Mouse (Mus musculus): ENCODE measurements around the gene Tbx2.
A peak's percentile ranks its signal among the peaks of the same experiment; 100 is the strongest.

Gene Tbx2

GRCm38 (mm10) chr11:85832231-85832924, at the start of gene Tbx2:
Gene Tbx2 (plus strand): TSS chr11:85832551.
- DNase-seq (ENCODE audit: low spot score in 2 of 2): no peak

- DNase-seq (ENCODE audit: low spot score in 2 of 2): peak in 1 of 2 experiments; percentile 10
Measured at GRCm38 (mm10) chr11:85786113-85786718, 46.1 kb upstream of the Tbx2 start.

DNA sequence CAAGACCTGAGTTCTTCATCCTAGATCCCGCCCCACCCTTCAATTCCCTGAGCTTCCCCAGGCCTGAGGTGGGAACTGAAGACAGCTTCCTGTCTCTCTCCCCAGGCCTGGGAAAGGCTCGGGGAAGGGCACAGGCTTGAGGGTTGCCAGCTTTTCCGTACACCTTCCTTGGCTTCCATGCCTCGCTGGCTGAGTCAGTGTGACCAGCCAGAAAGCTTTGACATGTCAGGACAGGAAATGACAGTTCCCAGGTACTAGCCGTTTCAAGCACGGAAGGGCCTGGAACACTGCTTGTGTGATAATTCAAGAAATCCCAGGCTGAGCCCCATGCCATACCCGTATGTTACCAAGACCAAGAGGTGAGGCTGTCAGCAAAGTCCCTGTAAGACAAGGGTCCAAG, 42.6 kb upstream of the Tbx2 start:
- DNase-seq (ENCODE audit: low spot score in 2 of 2): no peak

DNA sequence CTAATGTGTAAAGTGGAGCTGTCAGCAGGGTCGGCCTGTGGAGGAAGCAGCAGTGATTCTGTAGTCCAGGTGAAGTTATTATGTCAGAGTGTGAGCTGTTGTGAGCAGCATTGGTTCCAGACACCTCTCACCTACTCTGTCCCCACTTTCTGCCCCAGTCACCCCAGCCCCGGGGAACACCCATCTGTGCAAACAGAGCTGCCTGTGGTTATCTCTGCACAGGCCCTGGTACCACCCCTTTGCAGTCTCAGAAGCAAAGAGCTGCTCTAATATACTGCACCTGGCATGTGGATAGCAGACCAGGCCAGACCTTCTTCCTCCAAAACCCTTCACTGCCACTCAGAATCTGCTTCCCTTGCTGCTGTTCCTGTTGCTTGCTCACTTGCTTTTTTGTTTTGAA, 42.1 kb upstream of the Tbx2 start:
- no peak for DNase-seq (ENCODE audit: low spot score in 2 of 2)

- no peak for DNase-seq (ENCODE audit: low spot score in 2 of 2)
Measured at GRCm38 (mm10) chr11:85791212-85791611, 41.1 kb upstream of the Tbx2 start.

DNA sequence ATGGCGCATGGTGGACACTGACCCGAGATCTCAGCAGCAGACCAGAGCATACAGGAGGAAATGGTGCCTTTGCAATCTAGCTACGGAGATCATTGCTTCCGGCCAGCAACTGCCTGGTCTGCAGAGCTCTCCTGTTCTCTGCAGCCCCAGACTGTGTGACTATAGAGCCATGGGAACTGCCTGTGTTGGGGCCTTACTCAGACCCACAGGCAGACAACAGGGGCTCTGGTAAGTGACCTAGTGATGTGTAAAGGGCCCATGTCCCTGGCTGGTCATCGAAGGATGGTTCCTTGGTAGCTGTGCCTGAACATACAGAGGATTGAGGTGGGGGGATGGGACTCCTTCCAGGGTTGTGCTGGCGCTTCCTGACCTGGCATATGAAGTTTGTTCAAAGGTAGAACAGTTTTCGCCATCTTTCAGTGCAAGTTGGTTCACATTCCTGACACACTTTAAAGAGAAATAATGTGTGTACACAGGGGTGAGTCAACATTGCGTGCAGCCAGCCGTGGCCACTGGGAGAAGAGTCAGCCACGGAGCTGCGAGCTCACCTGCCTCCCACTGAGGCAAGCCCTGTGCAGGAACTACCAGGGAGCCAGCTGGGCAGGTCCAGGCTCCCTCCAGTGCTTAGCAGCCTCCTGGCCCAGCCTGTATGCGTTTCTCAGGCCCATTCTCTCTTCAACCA, 39.7 kb upstream of the Tbx2 start:
- no peak for DNase-seq (ENCODE audit: low spot score in 2 of 2)

- DNase-seq (ENCODE audit: low spot score in 2 of 2): no peak
Measured at GRCm38 (mm10) chr11:85799456-85799855, 32.9 kb upstream of the Tbx2 start.

GRCm38 (mm10) chr11:85799856-85800255, 32.5 kb upstream of the Tbx2 start:
- no peak for DNase-seq (ENCODE audit: low spot score in 2 of 2)

GRCm38 (mm10) chr11:85800380-85800779, 32.0 kb upstream of the Tbx2 start:
- no peak for DNase-seq (ENCODE audit: low spot score in 2 of 2)

- no peak for DNase-seq (ENCODE audit: low spot score in 2 of 2)
Measured at GRCm38 (mm10) chr11:85804048-85804447, 28.3 kb upstream of the Tbx2 start.

GRCm38 (mm10) chr11:85805779-85806178, 26.6 kb upstream of the Tbx2 start:
- no peak for DNase-seq (ENCODE audit: low spot score in 2 of 2)

- no peak for DNase-seq (ENCODE audit: low spot score in 2 of 2)
Measured at GRCm38 (mm10) chr11:85807353-85807752, 25.0 kb upstream of the Tbx2 start.

GRCm38 (mm10) chr11:85811229-85811628, 21.1 kb upstream of the Tbx2 start:
- DNase-seq (ENCODE audit: low spot score in 2 of 2): no peak

GRCm38 (mm10) chr11:85811676-85812075, 20.7 kb upstream of the Tbx2 start:
- no peak for DNase-seq (ENCODE audit: low spot score in 2 of 2)

- DNase-seq (ENCODE audit: low spot score in 2 of 2): no peak
Measured at GRCm38 (mm10) chr11:85812201-85812966, 20.0 kb upstream of the Tbx2 start.

- DNase-seq (ENCODE audit: low spot score in 2 of 2): no peak
Measured at GRCm38 (mm10) chr11:85814678-85815077, 17.7 kb upstream of the Tbx2 start.

DNA sequence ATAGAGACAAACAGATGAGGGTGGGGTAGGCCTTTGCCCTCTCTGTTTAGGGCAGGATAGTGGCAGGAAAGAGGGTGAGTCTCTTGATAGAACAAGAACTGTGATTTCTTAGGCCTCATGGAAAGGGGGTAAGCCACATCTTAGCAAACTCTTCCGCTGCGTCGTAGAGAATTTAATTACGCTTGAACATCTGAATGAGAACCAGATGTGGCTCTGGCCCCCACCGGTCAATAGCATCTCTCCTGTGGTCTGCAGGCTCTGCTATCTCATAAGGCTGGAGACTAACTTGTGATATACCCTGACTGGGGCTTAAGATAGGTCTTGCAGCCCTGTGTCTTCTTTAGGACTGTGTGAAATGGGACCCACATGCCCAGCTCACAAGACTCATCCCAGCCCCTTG, 15.9 kb upstream of the Tbx2 start:
- no peak for DNase-seq (ENCODE audit: low spot score in 2 of 2)

DNA sequence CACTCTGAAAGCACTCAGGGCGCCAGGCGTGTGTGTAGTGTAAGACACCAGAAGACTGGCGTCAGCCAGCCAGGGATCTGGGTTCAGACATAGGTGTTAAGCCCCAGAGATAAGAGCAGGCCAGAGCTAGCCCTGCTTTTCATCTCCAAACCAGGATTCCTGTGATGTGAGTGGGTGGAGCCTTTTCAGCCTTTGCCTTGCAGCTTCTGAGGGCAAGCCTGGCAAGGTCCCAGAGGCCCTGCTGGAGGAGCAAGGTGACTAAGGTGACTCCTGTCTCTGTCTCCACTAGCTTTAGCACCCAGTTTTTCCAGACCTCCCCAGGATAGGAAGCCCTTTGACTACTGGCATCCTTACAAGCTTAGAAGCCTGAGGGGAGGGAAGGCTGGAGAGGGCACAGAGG, 13.9 kb upstream of the Tbx2 start:
- no peak for DNase-seq (ENCODE audit: low spot score in 2 of 2)

GRCm38 (mm10) chr11:85820959-85821358, 11.4 kb upstream of the Tbx2 start:
- DNase-seq (ENCODE audit: low spot score in 2 of 2): no peak

GRCm38 (mm10) chr11:85821659-85822058, 10.7 kb upstream of the Tbx2 start:
- DNase-seq (ENCODE audit: low spot score in 2 of 2): no peak

DNA sequence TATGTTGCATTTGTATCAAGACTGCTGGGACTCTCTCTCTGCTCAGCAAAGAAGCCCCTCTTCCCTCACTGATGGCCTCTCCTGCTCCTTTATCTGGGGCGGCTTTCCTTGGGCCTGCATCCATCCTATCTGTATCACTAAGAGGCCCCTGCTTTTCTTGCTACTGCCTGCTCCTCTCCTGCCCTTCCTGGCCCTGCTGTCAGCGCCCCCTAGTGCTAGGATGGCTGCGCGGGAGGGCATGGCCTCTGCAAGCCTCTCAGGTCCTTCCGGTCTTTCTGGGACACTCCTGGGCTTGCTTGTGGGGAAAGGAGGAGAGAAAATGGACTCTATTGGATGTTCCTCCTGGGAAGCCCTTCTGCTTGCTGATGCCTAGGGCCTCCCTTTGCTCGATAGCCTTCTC, 9.2 kb upstream of the Tbx2 start:
- peak in 1 of 2 experiments; percentile 66 for DNase-seq (ENCODE audit: low spot score in 2 of 2)

GRCm38 (mm10) chr11:85823794-85824193, 8.6 kb upstream of the Tbx2 start:
- DNase-seq (ENCODE audit: low spot score in 2 of 2): no peak
